Mouse (Mus musculus) testis, adult 2 months (tissue): Measurements from ENCODE around the gene Il9r.

Experiments used
- CTCF ChIP-seq: fragments of 200-500 bp; IDR thresholded peaks from 2 replicates; pipeline ENCODE4 v1.5.1; 2012; ENCODE audit warnings: low read depth, mild to moderate bottlenecking, inconsistent platforms, low read length, moderate library complexity; ENCODE audit not compliant: control insufficient read depth, insufficient read depth, insufficient replicate concordance
- POLR2A ChIP-seq: fragments of 200-500 bp; IDR thresholded peaks from 2 replicates; pipeline ENCODE4 v1.6.1; 2012; ENCODE audit warnings: low read depth, mild to moderate bottlenecking, inconsistent platforms, low read length, moderate library complexity; ENCODE audit not compliant: control insufficient read depth

DNA sequence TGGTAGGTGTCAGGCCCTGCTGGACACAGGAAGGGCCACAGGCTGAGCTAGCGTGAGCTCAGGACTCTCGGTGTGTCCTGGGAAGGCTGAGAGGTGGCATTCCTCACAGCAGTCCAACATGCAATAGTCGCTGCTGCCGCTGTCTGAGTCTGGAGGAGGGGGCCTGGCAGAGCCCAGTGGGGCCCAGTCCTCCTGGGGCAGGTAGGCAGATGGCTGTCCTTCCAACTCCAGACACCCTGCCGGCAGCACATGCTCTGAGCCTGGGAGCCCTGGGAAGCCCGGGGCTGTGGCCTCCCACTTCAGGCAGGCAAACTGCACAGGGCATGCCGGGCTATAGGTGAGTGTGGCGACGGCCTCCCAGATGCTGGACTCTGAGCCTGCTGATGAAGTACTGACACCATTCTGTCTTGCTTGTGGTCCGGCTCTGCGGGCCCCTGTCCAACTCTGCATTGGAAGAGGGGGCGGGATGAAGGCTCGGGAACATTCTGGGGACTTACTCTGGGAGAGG, 9.4 kb downstream of the Il9r start:
- TF ChIP-seq CTCF (no peak), POLR2A (no peak)
